Mouse (Mus musculus) limb, embryonic 10.5 days (tissue): ENCODE measurements around the gene Fiz1. TPM values are rescaled to one million over a fixed set of nuclear protein-coding genes. Genes with fewer than 3 reads are reported as not detected.
"Not testable (repeated sequence)": the region's sequence is repeated elsewhere in the genome, so short reads cannot be mapped to it uniquely, and the experiment has no call there.

Experiments used
- DNase-seq: peaks from one replicate; pipeline ENCODE4 v3.0.0-alpha.2; 2017; ENCODE audit warnings: low spot score
- H3K27ac ChIP-seq: fragments of 300-500 bp; sonication (generic); 2 replicates; pipeline ENCODE4 v1.5.1; 2016; ENCODE audit warnings: mild to moderate bottlenecking
- H3K27me3 ChIP-seq: fragments of 300-500 bp; sonication (generic); 2 replicates; pipeline ENCODE4 v1.6.1; 2016; ENCODE audit warnings: low read depth, mild to moderate bottlenecking; ENCODE audit not compliant: poor library complexity, severe bottlenecking
- H3K36me3 ChIP-seq: fragments of 300-500 bp; sonication (generic); 2 replicates; pipeline ENCODE4 v1.6.1; 2016; ENCODE audit warnings: mild to moderate bottlenecking, moderate library complexity
- H3K4me1 ChIP-seq: fragments of 300-500 bp; sonication (generic); 2 replicates; pipeline ENCODE4 v1.6.1; 2016
- H3K4me3 ChIP-seq: fragments of 300-500 bp; sonication (generic); 2 replicates; pipeline ENCODE4 v1.5.1; 2016; ENCODE audit warnings: mild to moderate bottlenecking, moderate library complexity
- H3K9me3 ChIP-seq: fragments of 300-500 bp; sonication (generic); replicated peaks from 2 replicates; pipeline ENCODE4 v1.6.1; 2016; ENCODE audit warnings: mild to moderate bottlenecking
- WGBS: fragments of 180-500 bp; shearing (Covaris S2); methylation state at CpG from one replicate; pipeline ENCODE4 v1.1.7; 2016; 5-methylcytosine and 5-hydroxymethylcytosine counted together
- polyA plus RNA-seq: library from polyadenylated mRNA; unstranded; fragments of >200 nt; fragmentation: Nextera tagmentation; extraction: Ambion mirVana; gene quantifications from 2 replicates; pipeline ENCODE4 v1.2.1, GENCODE M21; 2016

The Fiz1 gene
- polyA plus RNA-seq, 1 experiment from 2014 or later = 68.3 TPM

- no peak within 1 kb of the TSS for H3K27ac ChIP-seq
- H3K4me1 ChIP-seq = peaks cover 4% of the 10 kb centered on the region; the same call in 1 of the 2 replicates
- H3K4me3 ChIP-seq = no peak within 1 kb of the TSS
- H3K9me3 ChIP-seq = peaks cover 41% of the 10 kb centered on the region
- H3K27me3 ChIP-seq = peaks cover 14% of the 10 kb centered on the region; the same call in 1 of the 2 replicates
- 87% methylated on average over 3 of the region's 3 CpGs for WGBS
- DNase-seq = no peak
- peaks cover 80% of the 10 kb centered on the region for H3K36me3 ChIP-seq
These were observed 19.3 kb upstream of the Fiz1 start, which contains the start of gene 4632433K11Rik for GRCm38 (mm10) chr7:5033818-5034217. Gene 4632433K11Rik (plus strand): TSS chr7:5034118.

- no peak for DNase-seq
- H3K36me3 ChIP-seq = peaks cover 99% of the 10 kb centered on the region
- 72% methylated on average over 46 of the region's 46 CpGs for WGBS
- peaks cover 14% of the 10 kb centered on the region; the same call in 1 of the 2 replicates for H3K27me3 ChIP-seq
- H3K4me1 ChIP-seq = no peaks in the 10 kb centered on the region
- H3K27ac ChIP-seq = no peak overlapping the region
- H3K9me3 ChIP-seq = peaks cover 41% of the 10 kb centered on the region
- H3K4me3 ChIP-seq = peak overlapping the region; percentile 9; the same call in 1 of the 2 replicates
These were observed 17.0 kb upstream of the Fiz1 start for GRCm38 (mm10) chr7:5031496-5031895.

- DNase-seq = no peak
- Histone ChIP-seq H3K27me3 (peaks cover 14% of the 10 kb centered on the region; the same call in 1 of the 2 replicates), H3K36me3 (peaks cover 99% of the 10 kb centered on the region), H3K4me1 (no peaks in the 10 kb centered on the region), H3K4me3 (peak overlapping the region; percentile 9), H3K27ac (no peak overlapping the region), H3K9me3 (peaks cover 38% of the 10 kb centered on the region)
- WGBS = 82% methylated on average over 63 of the region's 63 CpGs
These were observed 16.2 kb upstream of the Fiz1 start for GRCm38 (mm10) chr7:5030554-5031275.

- Histone ChIP-seq H3K27ac (no peak overlapping the region), H3K27me3 (peaks cover 14% of the 10 kb centered on the region; the same call in 1 of the 2 replicates), H3K4me3 (peak overlapping the region; percentile 9; the same call in 1 of the 2 replicates), H3K9me3 (peaks cover 37% of the 10 kb centered on the region), H3K36me3 (peaks cover 99% of the 10 kb centered on the region), H3K4me1 (no peaks in the 10 kb centered on the region)
- no peak for DNase-seq
- WGBS = 87% methylated on average over 21 of the region's 21 CpGs
These were observed 15.4 kb upstream of the Fiz1 start for GRCm38 (mm10) chr7:5029946-5030345.

- 95% methylated on average over 22 of the region's 22 CpGs for WGBS
- Histone ChIP-seq H3K4me1 (no peaks in the 10 kb centered on the region), H3K4me3 (peak overlapping the region; percentile 5; the same call in 1 of the 2 replicates), H3K27me3 (peaks cover 14% of the 10 kb centered on the region; the same call in 1 of the 2 replicates), H3K36me3 (peaks cover 99% of the 10 kb centered on the region), H3K27ac (no peak overlapping the region), H3K9me3 (peaks cover 37% of the 10 kb centered on the region)
- no peak for DNase-seq
These were observed 15.0 kb upstream of the Fiz1 start for GRCm38 (mm10) chr7:5029543-5029942.

GRCm38 (mm10) chr7:5021197-5021596, 6.7 kb upstream of the Fiz1 start:
- Histone ChIP-seq H3K9me3 (no peaks in the 10 kb centered on the region), H3K27me3 (no peaks in the 10 kb centered on the region), H3K4me3 (peak overlapping the region; percentile 84), H3K27ac (peak overlapping the region; percentile 97), H3K36me3 (peaks cover 65% of the 10 kb centered on the region), H3K4me1 (peaks cover 16% of the 10 kb centered on the region)
- no peak for DNase-seq
- whole genome bisulfite sequencing = 60% methylated on average over 5 of the region's 5 CpGs

GRCm38 (mm10) chr7:5020685-5021084, 6.2 kb upstream of the Fiz1 start:
- no peak for DNase-seq
- WGBS = under 1% methylated on average over 14 of the region's 15 CpGs

GRCm38 (mm10) chr7:5020000-5020681, 5.6 kb upstream of the Fiz1 start, which contains the start of the genes Zfp865 and Ccdc106:
Gene Zfp865 (plus strand): TSS chr7:5020376.
Gene Ccdc106 (plus strand): TSS chr7:5020553.
- H3K9me3 ChIP-seq = no peaks in the 10 kb centered on the region
- H3K4me3 ChIP-seq = peak within 1 kb of the TSS; percentile 84
- peaks cover 54% of the 10 kb centered on the region for H3K36me3 ChIP-seq
- H3K27ac ChIP-seq = peak within 1 kb of the TSS; percentile 97
- DNase-seq = peak; percentile 100
- under 1% methylated on average over 49 of the region's 49 CpGs for WGBS
- H3K27me3 ChIP-seq = no peaks in the 10 kb centered on the region
- peaks cover 24% of the 10 kb centered on the region for H3K4me1 ChIP-seq

More at GRCm38 (mm10) chr7:5020685-5021084, 6.2 kb upstream of the Fiz1 start:
- no peaks in the 10 kb centered on the region for H3K9me3 ChIP-seq
- H3K4me1 ChIP-seq = peaks cover 21% of the 10 kb centered on the region
- no peaks in the 10 kb centered on the region for H3K27me3 ChIP-seq
- H3K27ac ChIP-seq = peak overlapping the region; percentile 97
- H3K4me3 ChIP-seq = peak overlapping the region; percentile 84
- H3K36me3 ChIP-seq = peaks cover 60% of the 10 kb centered on the region

- not testable (repeated sequence) for H3K9me3 ChIP-seq, H3K27me3 ChIP-seq, DNase-seq
- peak overlapping the region; percentile 84 for H3K4me3 ChIP-seq
- peak overlapping the region; percentile 97 for H3K27ac ChIP-seq
- peaks cover 49% of the 10 kb centered on the region for H3K36me3 ChIP-seq
- 26% methylated on average over 8 of the region's 8 CpGs for WGBS
- peaks cover 24% of the 10 kb centered on the region for H3K4me1 ChIP-seq
These were observed 5.1 kb upstream of the Fiz1 start for GRCm38 (mm10) chr7:5019576-5019975.

GRCm38 (mm10) chr7:5017931-5018330, 3.4 kb upstream of the Fiz1 start:
- Histone ChIP-seq H3K27ac (no peak overlapping the region), H3K27me3 (no peaks in the 10 kb centered on the region), H3K9me3 (no peaks in the 10 kb centered on the region), H3K4me3 (no peak overlapping the region; the same call in 1 of the 2 replicates), H3K4me1 (peaks cover 28% of the 10 kb centered on the region), H3K36me3 (peaks cover 35% of the 10 kb centered on the region)
- no peak for DNase-seq
- 96% methylated on average over 21 of the region's 21 CpGs for WGBS

GRCm38 (mm10) chr7:5017352-5017751, 2.9 kb upstream of the Fiz1 start:
- Histone ChIP-seq H3K4me1 (peaks cover 28% of the 10 kb centered on the region), H3K27ac (no peak overlapping the region), H3K9me3 (no peaks in the 10 kb centered on the region), H3K36me3 (peaks cover 35% of the 10 kb centered on the region), H3K27me3 (no peaks in the 10 kb centered on the region), H3K4me3 (no peak overlapping the region)
- WGBS = 91% methylated on average over 16 of the region's 16 CpGs
- no peak for DNase-seq

GRCm38 (mm10) chr7:5016920-5017319, 2.4 kb upstream of the Fiz1 start:
- Histone ChIP-seq H3K4me3 (no peak overlapping the region), H3K36me3 (peaks cover 35% of the 10 kb centered on the region), H3K9me3 (no peaks in the 10 kb centered on the region), H3K27me3 (no peaks in the 10 kb centered on the region), H3K4me1 (peaks cover 26% of the 10 kb centered on the region), H3K27ac (no peak overlapping the region)
- DNase-seq = no peak
- WGBS = 96% methylated on average over 2 of the region's 2 CpGs

- H3K4me3 ChIP-seq = peak overlapping the region; percentile 69
- no peak for DNase-seq
These were observed 1.6 kb upstream of the Fiz1 start for GRCm38 (mm10) chr7:5016057-5016456.

More at GRCm38 (mm10) chr7:5016057-5016456, 1.6 kb upstream of the Fiz1 start:
- 69% methylated on average over 3 of the region's 3 CpGs for WGBS
- Histone ChIP-seq H3K27ac (peak overlapping the region; percentile 98), H3K36me3 (peaks cover 38% of the 10 kb centered on the region), H3K27me3 (no peaks in the 10 kb centered on the region), H3K9me3 (no peaks in the 10 kb centered on the region), H3K4me1 (peaks cover 18% of the 10 kb centered on the region)
